Mouse (Mus musculus) midbrain, embryonic 11.5 days (tissue): ENCODE measurements around the gene Olfr1218. TPM values are rescaled to one million over a fixed set of nuclear protein-coding genes. Genes with fewer than 3 reads are reported as not detected.

Experiments used
- ATAC-seq: fragments of 200-750 bp; cut with Nextera tagmentation; 2 replicates; pipeline ENCODE4 v1.8.0; 2017; ENCODE audit warnings: moderate TSS enrichment, moderate library complexity; ENCODE audit not compliant: low FRiP score
- DNase-seq: peaks from one replicate; pipeline ENCODE4 v3.0.0; 2015; ENCODE audit warnings: low spot score; ENCODE audit errors: missing footprints
- H3K27ac ChIP-seq: fragments of 300-500 bp; sonication (generic); 2 replicates; pipeline ENCODE4 v1.5.1; 2014; ENCODE audit warnings: low read depth, low read length
- H3K27me3 ChIP-seq: fragments of 300-500 bp; sonication (generic); 2 replicates; pipeline ENCODE4 v1.6.1; 2014; ENCODE audit warnings: mild to moderate bottlenecking, low read length, moderate library complexity, mixed read lengths; ENCODE audit not compliant: control insufficient read depth, insufficient read depth
- H3K36me3 ChIP-seq: fragments of 300-500 bp; sonication (generic); 2 replicates; pipeline ENCODE4 v1.6.1; 2014; ENCODE audit warnings: mild to moderate bottlenecking, low read length, moderate library complexity, mixed read lengths; ENCODE audit not compliant: control insufficient read depth, insufficient read depth
- H3K4me1 ChIP-seq: fragments of 300-500 bp; sonication (generic); 2 replicates; pipeline ENCODE4 v1.6.1; 2014; ENCODE audit warnings: low read length; ENCODE audit not compliant: control insufficient read depth, insufficient read depth
- H3K4me2 ChIP-seq: fragments of 300-500 bp; sonication (generic); 2 replicates; pipeline ENCODE4 v1.6.1; 2014; ENCODE audit warnings: mild to moderate bottlenecking, moderate library complexity
- H3K4me3 ChIP-seq: fragments of 300-500 bp; sonication (generic); 2 replicates; pipeline ENCODE4 v1.5.1; 2014; ENCODE audit warnings: low read depth, low read length
- H3K9ac ChIP-seq: fragments of 300-500 bp; sonication (generic); 2 replicates; pipeline ENCODE4 v1.6.1; 2014; ENCODE audit warnings: low read length
- H3K9me3 ChIP-seq: fragments of 300-500 bp; sonication (generic); 2 replicates; pipeline ENCODE4 v1.6.1; 2016; ENCODE audit warnings: low read length; ENCODE audit not compliant: control insufficient read depth
- WGBS: fragments of 180-500 bp; shearing (Covaris S2); extraction: QIAGEN DNeasy Blood & Tissue Kit; methylation state at CpG from one replicate; pipeline ENCODE4 v1.1.7; 2014; 5-methylcytosine and 5-hydroxymethylcytosine counted together
- polyA plus RNA-seq: library from polyadenylated mRNA; unstranded; fragments of >200 nt; fragmentation: Nextera tagmentation; extraction: Ambion mirVana; gene quantifications from 2 replicates; pipeline ENCODE4 v1.2.1, GENCODE M21; 2014

Gene Olfr1218
- polyA plus RNA-seq, 1 experiment from 2014 or later = not detected

DNA sequence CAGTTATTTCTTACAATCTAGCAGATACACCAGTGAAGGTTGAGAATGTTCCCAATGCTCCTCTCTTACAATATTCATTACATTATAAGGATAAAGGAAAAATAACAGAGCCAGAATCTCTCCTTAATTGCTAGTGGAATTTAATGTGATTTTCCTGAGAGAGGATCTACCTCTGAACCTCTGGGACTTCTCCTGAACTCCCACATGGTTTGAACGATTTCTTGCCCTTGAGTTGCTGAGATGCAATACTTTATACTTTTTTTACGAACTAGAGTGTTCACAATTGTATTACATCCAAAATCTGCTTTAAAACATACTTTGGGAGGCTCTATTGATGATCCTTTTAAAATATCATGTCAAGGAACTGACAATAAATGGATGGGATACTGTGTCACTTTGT, 54.1 kb downstream of the Olfr1218 start, which contains the start of gene Olfr1215:
Gene Olfr1215 (minus strand): TSS at position 101 of the 400 bp plus-strand sequence.
- H3K27ac ChIP-seq = no peak within 1 kb of the TSS
- H3K9ac ChIP-seq = no peak within 1 kb of the TSS
- 73% methylated on average over 2 of the region's 2 CpGs for WGBS
- DNase-seq (no peak), ATAC-seq (no peak)
- no peaks in the 10 kb centered on the region for H3K27me3 ChIP-seq
- no peak within 1 kb of the TSS for H3K4me2 ChIP-seq
- H3K4me3 ChIP-seq = no peak within 1 kb of the TSS
- no peaks in the 10 kb centered on the region for H3K4me1 ChIP-seq
- no peaks in the 10 kb centered on the region for H3K36me3 ChIP-seq
- H3K9me3 ChIP-seq = no peaks in the 10 kb centered on the region

Other genes with a start within 250 kb of the Olfr1218 start
- not detected in 2 replicates for gene Olfr1202, start 246.7 kb downstream of the Olfr1218 start, polyA plus RNA-seq
- gene Olfr1205, start 231.4 kb downstream of the Olfr1218 start, polyA plus RNA-seq = not detected in 2 replicates
- gene Olfr1204, start 211.9 kb downstream of the Olfr1218 start, polyA plus RNA-seq = not detected in 2 replicates
- not detected in 2 replicates for gene Olfr1206, start 198.0 kb downstream of the Olfr1218 start, polyA plus RNA-seq
- gene Olfr1208, start 158.9 kb downstream of the Olfr1218 start, polyA plus RNA-seq = not detected in 2 replicates
- not detected in 2 replicates for gene Olfr1209, start 146.0 kb downstream of the Olfr1218 start, polyA plus RNA-seq
- gene Olfr1211, start 123.1 kb downstream of the Olfr1218 start, polyA plus RNA-seq = not detected in 2 replicates
- gene Olfr1212, start 107.2 kb downstream of the Olfr1218 start, polyA plus RNA-seq = not detected in 2 replicates
- not detected in 2 replicates for gene Gm13762, start 80.9 kb downstream of the Olfr1218 start, polyA plus RNA-seq
- gene Olfr1214, start 68.5 kb downstream of the Olfr1218 start, polyA plus RNA-seq = not detected in 2 replicates
- gene Olfr1215, start 54.2 kb downstream of the Olfr1218 start, polyA plus RNA-seq = not detected in 2 replicates
- not detected in 2 replicates for gene Olfr1216, start 42.8 kb downstream of the Olfr1218 start, polyA plus RNA-seq
- not detected in 2 replicates for gene Olfr1217, start 29.1 kb downstream of the Olfr1218 start, polyA plus RNA-seq
- gene Olfr1219, start 22.3 kb upstream of the Olfr1218 start, polyA plus RNA-seq = not detected in 2 replicates
- not detected in 2 replicates for gene Olfr1220, start 45.6 kb upstream of the Olfr1218 start, polyA plus RNA-seq
- not detected in 2 replicates for gene Olfr1221, start 56.1 kb upstream of the Olfr1218 start, polyA plus RNA-seq
- not detected in 2 replicates for gene Olfr1222, start 71.9 kb upstream of the Olfr1218 start, polyA plus RNA-seq
- not detected in 2 replicates for gene Olfr1223, start 90.4 kb upstream of the Olfr1218 start, polyA plus RNA-seq
- not detected in 2 replicates for gene Olfr1224-ps1, start 102.9 kb upstream of the Olfr1218 start, polyA plus RNA-seq
- gene Olfr1225, start 113.5 kb upstream of the Olfr1218 start, polyA plus RNA-seq = not detected in 2 replicates
- not detected in 2 replicates for gene Olfr1226, start 138.9 kb upstream of the Olfr1218 start, polyA plus RNA-seq
- gene Olfr1228, start 192.9 kb upstream of the Olfr1218 start, polyA plus RNA-seq = not detected in 2 replicates
- not detected in 2 replicates for gene Olfr1229, start 226.8 kb upstream of the Olfr1218 start, polyA plus RNA-seq
- not detected in 2 replicates for gene Olfr1230, start 236.1 kb upstream of the Olfr1218 start, polyA plus RNA-seq
- gene Olfr1231, start 245.9 kb upstream of the Olfr1218 start, polyA plus RNA-seq = not detected in 2 replicates